Mouse (Mus musculus) urinary bladder, postnatal 25 days (tissue): Measurements from ENCODE around the gene Foxp1.

Experiments used
- DNase-seq: peaks from one replicate; pipeline ENCODE4 v3.0.0; 2022; ENCODE audit warnings: low spot score

Gene Foxp1

DNA sequence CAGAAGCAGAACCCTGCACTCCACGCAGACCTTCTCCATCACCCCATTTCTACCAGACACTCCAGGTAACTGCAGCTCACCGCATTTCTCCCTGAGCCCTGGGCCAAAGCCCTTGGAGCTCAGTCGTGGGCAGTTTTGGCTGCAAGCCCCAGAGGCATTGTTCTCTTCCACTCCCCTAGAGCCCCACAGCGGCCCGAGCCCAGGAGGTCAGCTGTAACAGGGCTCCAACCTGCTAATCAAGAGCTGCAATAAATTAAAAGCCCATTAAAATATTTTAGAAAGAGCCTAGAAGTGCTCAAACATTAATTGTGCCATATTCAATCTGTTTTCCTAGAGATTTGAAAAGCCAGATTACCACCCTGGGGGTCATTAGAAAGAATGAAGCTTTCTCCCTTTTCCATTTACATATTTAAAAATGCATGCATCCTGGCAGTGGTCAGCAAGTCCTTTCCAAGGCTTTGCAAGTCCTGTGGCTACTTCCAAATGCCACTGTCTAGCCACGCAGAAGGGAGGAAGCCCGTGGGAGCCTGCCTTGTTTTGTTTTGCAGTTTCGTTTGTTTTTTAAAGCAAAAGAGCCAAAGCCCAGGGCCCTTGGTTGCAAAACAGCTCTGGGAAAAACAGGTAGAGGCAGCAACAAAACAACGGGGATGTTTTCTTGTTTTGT lies 83.2 kb downstream of the Foxp1 start:
- DNase-seq: no peak

- no peak for DNase-seq
Observed at GRCm38 (mm10) chr6:99436371-99436770, 86.2 kb downstream of the Foxp1 start.

GRCm38 (mm10) chr6:99435140-99435539 lies 87.4 kb downstream of the Foxp1 start:
- DNase-seq: no peak

DNA sequence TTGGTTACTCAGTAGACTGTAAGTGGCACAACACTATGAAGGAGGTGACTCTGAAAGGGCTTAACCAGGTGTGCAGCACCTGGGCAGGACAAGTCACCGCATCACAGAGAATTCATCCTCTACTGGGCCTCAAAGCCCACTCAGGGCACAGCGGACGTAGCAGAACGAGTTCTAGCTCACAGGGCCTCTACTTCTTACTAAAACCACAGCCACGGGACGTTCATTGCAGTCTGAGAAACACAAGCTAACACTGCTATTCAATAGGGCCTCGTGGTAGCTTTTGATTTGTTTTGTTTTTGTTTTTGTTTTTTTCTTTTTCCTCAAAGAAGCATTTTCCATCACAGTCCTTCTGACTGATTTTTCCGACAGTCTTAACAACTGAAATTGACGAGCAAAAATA lies 89.5 kb downstream of the Foxp1 start:
- DNase-seq: no peak

GRCm38 (mm10) chr6:99431941-99432340 lies 90.6 kb downstream of the Foxp1 start:
- DNase-seq: no peak

- no peak for DNase-seq
Observed at GRCm38 (mm10) chr6:99430560-99430959, 92.0 kb downstream of the Foxp1 start.

DNA sequence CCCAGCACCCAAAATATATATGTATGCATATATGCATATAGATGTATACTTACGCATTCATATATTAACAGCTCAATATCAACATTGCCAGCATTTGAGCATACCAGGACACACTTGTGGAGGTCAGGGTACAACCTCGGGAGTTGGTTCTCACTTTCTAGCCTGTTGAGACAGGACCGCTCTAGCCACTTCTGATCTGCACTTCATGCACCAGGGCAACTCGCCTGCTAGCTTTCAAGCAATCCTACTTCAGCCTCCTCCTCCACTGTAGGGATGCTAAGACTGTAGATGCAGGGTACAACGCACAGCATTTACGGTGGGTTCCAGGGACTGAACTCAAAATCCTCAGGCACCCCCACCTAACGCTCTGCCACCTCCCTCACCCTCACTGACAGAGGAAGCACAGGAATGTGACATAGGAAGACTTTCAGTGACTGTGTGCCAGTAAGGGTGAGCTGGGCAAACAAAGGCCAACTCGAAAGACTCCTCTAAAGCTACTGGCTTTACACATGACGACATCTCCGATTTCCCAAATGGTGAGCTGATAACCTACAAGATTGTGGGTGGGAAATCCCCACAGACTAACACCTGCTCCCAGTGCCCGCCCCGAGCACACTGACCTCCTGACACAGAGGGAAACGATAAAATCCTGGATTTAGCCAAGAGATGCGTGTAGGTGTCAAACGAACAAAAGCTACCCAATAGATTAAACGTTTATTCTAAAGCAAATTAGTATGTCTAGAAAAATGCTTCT lies 93.0 kb downstream of the Foxp1 start:
- no peak for DNase-seq

GRCm38 (mm10) chr6:99428961-99429360 lies 93.6 kb downstream of the Foxp1 start:
- no peak for DNase-seq

DNA sequence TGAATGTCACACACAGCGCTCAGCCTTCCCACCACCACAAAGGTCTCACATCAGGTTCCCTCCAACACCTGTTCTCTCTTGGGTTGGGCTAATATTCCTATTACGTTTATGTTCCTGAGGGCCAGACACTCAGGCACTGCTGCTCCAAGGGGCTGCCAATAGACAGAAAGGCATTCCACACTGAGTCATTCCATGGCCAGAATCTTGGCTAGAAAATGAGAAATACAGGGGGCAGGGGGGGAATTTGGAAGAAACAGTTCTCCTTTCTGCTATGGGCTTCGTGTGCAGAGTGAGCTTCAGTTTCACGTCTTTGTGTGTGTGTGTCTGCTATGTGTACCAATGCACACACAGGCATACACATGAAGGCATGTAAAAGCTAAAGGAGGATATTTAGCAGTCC lies 95.2 kb downstream of the Foxp1 start:
- no peak for DNase-seq

- no peak for DNase-seq
Observed at GRCm38 (mm10) chr6:99425044-99425443, 97.5 kb downstream of the Foxp1 start.

DNA sequence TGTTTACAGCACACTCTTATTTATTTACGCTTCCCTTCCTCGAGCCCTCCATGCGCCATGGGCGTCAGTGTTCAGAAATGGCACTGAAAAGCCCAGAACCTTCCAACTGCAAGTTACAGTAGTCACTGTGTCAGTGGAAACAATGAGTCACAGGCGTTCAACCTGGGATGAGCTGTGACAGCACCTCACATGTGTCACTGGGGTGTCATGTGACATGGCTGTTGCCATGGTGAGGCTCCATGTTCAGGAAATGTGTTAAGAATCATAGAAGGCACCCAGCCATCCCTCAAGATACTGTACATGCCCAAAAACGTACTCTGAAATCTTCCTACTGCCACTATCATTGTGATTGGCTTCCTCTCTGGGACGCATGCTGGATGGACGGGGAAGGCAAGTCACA lies 101.9 kb downstream of the Foxp1 start:
- DNase-seq: no peak

- no peak for DNase-seq
Observed at GRCm38 (mm10) chr6:99412598-99412997, 109.9 kb downstream of the Foxp1 start.

GRCm38 (mm10) chr6:99409602-99410001 lies 112.9 kb downstream of the Foxp1 start:
- no peak for DNase-seq

- no peak for DNase-seq
Observed at GRCm38 (mm10) chr6:99408880-99409279, 113.6 kb downstream of the Foxp1 start.

DNA sequence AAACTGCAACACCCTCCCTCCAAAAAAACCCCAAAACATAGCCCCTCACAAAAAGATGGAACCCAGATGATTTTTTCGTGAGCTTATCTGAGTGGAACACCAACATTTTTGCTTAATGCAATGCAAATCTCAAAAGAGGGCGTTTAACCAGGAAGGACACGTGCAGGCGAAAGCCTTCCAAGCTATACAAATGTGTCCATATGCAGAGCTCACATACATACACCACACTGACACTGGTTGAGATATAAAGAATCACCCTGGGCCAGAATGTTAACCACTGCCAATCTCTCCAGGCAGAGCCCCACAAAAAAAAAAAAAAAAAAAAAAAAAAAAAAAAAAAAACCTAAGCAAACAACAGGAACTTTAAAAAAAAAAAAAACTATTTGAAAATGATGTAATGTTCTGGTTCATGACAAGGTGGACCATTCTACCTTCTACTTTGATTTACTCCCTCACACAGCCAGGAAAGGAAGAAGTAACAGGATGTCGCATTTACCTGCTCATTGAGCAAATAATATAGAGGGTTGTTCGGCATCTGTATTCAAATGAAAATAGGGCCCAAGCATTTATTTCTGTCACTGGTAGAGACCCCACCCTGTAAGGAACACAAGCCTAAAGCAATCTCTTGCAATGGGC lies 118.6 kb downstream of the Foxp1 start:
- no peak for DNase-seq

GRCm38 (mm10) chr6:99402941-99403340 lies 119.6 kb downstream of the Foxp1 start:
- DNase-seq: no peak

DNA sequence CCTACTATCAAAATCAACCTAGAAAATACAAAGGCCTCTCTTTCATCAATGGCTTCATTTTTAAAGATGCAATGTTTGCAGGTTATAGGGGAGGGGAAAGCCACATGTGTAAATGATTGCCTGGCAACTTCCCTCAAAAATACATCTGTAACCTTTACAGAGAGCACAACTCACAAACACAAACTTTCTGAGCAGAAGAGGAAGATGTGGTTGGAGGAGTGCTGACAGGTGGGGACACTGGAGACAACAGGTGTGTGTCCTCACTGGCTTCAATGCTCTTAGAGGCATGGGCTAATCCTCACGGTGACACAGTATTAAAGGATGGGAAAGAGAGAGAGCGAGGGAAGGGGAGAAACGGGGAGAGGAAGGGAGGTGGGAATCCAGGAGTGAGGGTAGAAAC lies 120.2 kb downstream of the Foxp1 start:
- no peak for DNase-seq

GRCm38 (mm10) chr6:99401801-99402200 lies 120.7 kb downstream of the Foxp1 start:
- no peak for DNase-seq

DNA sequence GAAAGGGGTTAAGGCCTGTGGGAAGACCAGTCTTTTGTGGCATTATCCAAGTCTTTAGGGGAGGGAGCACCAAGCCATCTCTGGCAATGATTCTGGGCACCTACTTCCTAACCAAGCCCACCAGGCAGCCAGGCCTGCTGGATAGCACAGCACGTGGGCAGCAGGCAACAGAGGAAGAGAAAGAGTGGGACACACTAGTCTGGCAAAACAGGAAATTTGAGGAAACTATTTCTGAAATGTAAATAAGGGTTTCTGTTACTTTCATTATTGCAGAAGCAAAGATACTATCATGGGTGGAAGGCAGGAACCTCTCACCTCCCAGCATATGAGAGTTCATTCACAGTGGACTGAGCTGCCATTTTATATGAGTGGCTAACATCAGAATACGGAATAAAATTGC lies 121.3 kb downstream of the Foxp1 start:
- DNase-seq: no peak

- no peak for DNase-seq
Observed at GRCm38 (mm10) chr6:99395745-99396144, 126.8 kb downstream of the Foxp1 start.

GRCm38 (mm10) chr6:99394801-99395200 lies 127.7 kb downstream of the Foxp1 start:
- DNase-seq: no peak

DNA sequence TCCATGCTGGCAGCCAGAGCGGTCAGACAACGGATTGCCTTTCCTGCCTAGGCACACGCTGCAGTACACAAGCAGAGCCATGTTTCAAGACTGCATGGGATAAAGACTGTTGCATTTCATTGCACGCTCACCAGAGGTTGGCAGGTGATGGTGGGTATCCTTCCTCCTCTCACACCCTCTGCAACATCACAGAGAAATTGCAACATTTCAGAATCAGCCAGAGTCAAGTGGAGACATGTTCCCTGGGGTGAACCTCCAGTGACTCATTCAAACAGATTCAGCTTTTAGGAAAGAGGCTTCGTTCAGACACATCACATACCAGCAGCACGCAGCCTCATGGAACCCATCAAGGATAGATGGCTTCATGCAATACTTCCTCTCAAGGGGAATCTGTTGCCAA lies 130.0 kb downstream of the Foxp1 start:
- DNase-seq: no peak
